Mouse (Mus musculus) liver, adult 2 months (tissue): ENCODE measurements around the gene Tspan6. TPM values are rescaled to one million over a fixed set of nuclear protein-coding genes. Genes with fewer than 3 reads are reported as not detected.

ENCODE experiments used
- DNase-seq: peaks from one replicate; pipeline ENCODE4 v3.0.0-alpha.2; 2011; ENCODE audit warnings: low read depth, low spot score; ENCODE audit errors: extremely low read depth
- H3K27ac ChIP-seq: fragments of 200-500 bp; replicated peaks from 2 replicates; pipeline ENCODE4 v1.5.1; 2012; ENCODE audit warnings: low read depth, mild to moderate bottlenecking, control low read depth, inconsistent platforms, low read length; ENCODE audit not compliant: insufficient read depth
- H3K27me3 ChIP-seq: fragments of 200-500 bp; 2 replicates; pipeline ENCODE4 v1.6.1; 2012; ENCODE audit warnings: mild to moderate bottlenecking, moderate library complexity, low read length, inconsistent platforms; ENCODE audit not compliant: control insufficient read depth, insufficient read depth
- H3K36me3 ChIP-seq: fragments of 200-500 bp; 2 replicates; pipeline ENCODE4 v1.6.1; 2012; ENCODE audit warnings: low read length, inconsistent platforms; ENCODE audit not compliant: control insufficient read depth, insufficient read depth
- H3K4me1 ChIP-seq: fragments of 200-500 bp; 2 replicates; pipeline ENCODE4 v1.6.1; 2011; ENCODE audit warnings: low read length; ENCODE audit not compliant: control insufficient read depth, insufficient read depth
- H3K4me3 ChIP-seq: fragments of 200-500 bp; 2 replicates; pipeline ENCODE4 v1.5.1; 2011; ENCODE audit warnings: low read depth, mild to moderate bottlenecking, control low read depth, low read length, moderate library complexity; ENCODE audit not compliant: insufficient read depth
- H3K79me2 ChIP-seq: fragments of 200-500 bp; 2 replicates; pipeline ENCODE4 v1.6.1; 2012; ENCODE audit warnings: inconsistent platforms, mild to moderate bottlenecking, low read length, moderate library complexity; ENCODE audit not compliant: control insufficient read depth, insufficient read depth
- H3K9ac ChIP-seq: fragments of 200-500 bp; 2 replicates; pipeline ENCODE4 v1.6.1; 2012; ENCODE audit warnings: low read depth, mild to moderate bottlenecking, control low read depth, inconsistent platforms, low read length
- CTCF ChIP-seq: fragments of 200-500 bp; IDR thresholded peaks from 2 replicates; pipeline ENCODE4 v1.5.1; 2011; ENCODE audit warnings: low read depth, low read length, control low read depth
- POLR2A ChIP-seq: fragments of 200-500 bp; IDR thresholded peaks from 2 replicates; pipeline ENCODE4 v1.6.1; 2011; ENCODE audit warnings: low read length, control low read depth; ENCODE audit not compliant: insufficient read depth; ENCODE audit errors: extremely low read depth
- WGBS: fragments of 180-500 bp; shearing (Covaris S2); methylation state at CpG from one replicate; pipeline ENCODE4 v1.1.7; 2018; 5-methylcytosine and 5-hydroxymethylcytosine counted together
- polyA plus RNA-seq: library from polyadenylated mRNA; depleted of rRNA; stranded (reverse); fragments of >200 nt; gene quantifications from 2 replicates; pipeline ENCODE4 v1.2.3, GENCODE M21; 2012; rRNA removed
- total RNA-seq: library from RNA; depleted of rRNA; stranded (reverse); fragments of >200 nt; gene quantifications from 2 replicates; pipeline ENCODE4 v1.2.3, GENCODE M21; 2014; rRNA removed

Gene Tspan6
- total RNA-seq (0.65 and 1.1 TPM in 2 replicates), polyA plus RNA-seq (0.15 and 0.20 TPM in 2 replicates)

- Histone ChIP-seq H3K4me1 (0 out of 2 replicates have a peak, but pooled peaks cover 2% of the 10 kb centered on the region), H3K4me3 (peak within 1 kb of the TSS; percentile 48), H3K27me3 (no peaks in the 10 kb centered on the region), H3K9ac (peak within 1 kb of the TSS; percentile 71; the same call in 1 of the 2 replicates), H3K36me3 (no peaks in the 10 kb centered on the region), H3K27ac (no peak within 1 kb of the TSS), H3K79me2 (no peaks in the 10 kb centered on the region)
- WGBS: 2% methylated on average over 32 of the region's 33 CpGs
- no peak for TF ChIP-seq POLR2A
- TF ChIP-seq CTCF: peak; percentile 4; the same call in 1 of the 2 replicates
- peak; percentile 23 for DNase-seq
Measured at GRCm38 (mm10) chrX:133898014-133898542, at the start of gene Tspan6. Tspan6 (minus strand) TSS chrX:133898429.

GRCm38 (mm10) chrX:133947427-133947826 lies 49.2 kb upstream of the Tspan6 start:
- H3K4me3 ChIP-seq: no peak overlapping the region
- DNase-seq: peak; percentile 57

GRCm38 (mm10) chrX:133939561-133939960 lies 41.3 kb upstream of the Tspan6 start:
- WGBS: 43% methylated on average over 1 of the region's 1 CpGs
- Histone ChIP-seq H3K4me1 (no peaks in the 10 kb centered on the region), H3K79me2 (no peaks in the 10 kb centered on the region), H3K36me3 (no peaks in the 10 kb centered on the region), H3K27ac (no peak overlapping the region), H3K4me3 (no peak overlapping the region), H3K27me3 (no peaks in the 10 kb centered on the region), H3K9ac (no peak overlapping the region)
- TF ChIP-seq CTCF (no peak), POLR2A (no peak)
- DNase-seq: no peak

More at GRCm38 (mm10) chrX:133947427-133947826, 49.2 kb upstream of the Tspan6 start:
- WGBS: 31% methylated on average over 3 of the region's 3 CpGs
- Histone ChIP-seq H3K36me3 (no peaks in the 10 kb centered on the region; the same call in 1 of the 2 replicates), H3K79me2 (no peaks in the 10 kb centered on the region), H3K27ac (no peak overlapping the region), H3K9ac (no peak overlapping the region), H3K27me3 (no peaks in the 10 kb centered on the region), H3K4me1 (no peaks in the 10 kb centered on the region)
- peak; percentile 69 for TF ChIP-seq CTCF
- TF ChIP-seq POLR2A: no peak

GRCm38 (mm10) chrX:133936605-133937225 lies 38.5 kb upstream of the Tspan6 start:
- Histone ChIP-seq H3K27ac (no peak overlapping the region), H3K27me3 (no peaks in the 10 kb centered on the region), H3K4me3 (no peak overlapping the region), H3K79me2 (no peaks in the 10 kb centered on the region), H3K9ac (no peak overlapping the region), H3K4me1 (no peaks in the 10 kb centered on the region), H3K36me3 (no peaks in the 10 kb centered on the region)
- no peak for DNase-seq
- WGBS: 85% methylated on average over 4 of the region's 4 CpGs
- no peak for TF ChIP-seq POLR2A
- no peak for TF ChIP-seq CTCF

- H3K4me1 ChIP-seq: no peaks in the 10 kb centered on the region
- no peaks in the 10 kb centered on the region for H3K36me3 ChIP-seq
- no peak overlapping the region for H3K9ac ChIP-seq
- 44% methylated on average over 12 of the region's 12 CpGs for WGBS
- no peaks in the 10 kb centered on the region for H3K79me2 ChIP-seq
- no peaks in the 10 kb centered on the region for H3K27me3 ChIP-seq
- DNase-seq: peak; percentile 53
- H3K27ac ChIP-seq: no peak overlapping the region
- H3K4me3 ChIP-seq: no peak overlapping the region
- no peak for TF ChIP-seq POLR2A
- no peak for TF ChIP-seq CTCF
Measured at GRCm38 (mm10) chrX:133931302-133932013, 33.2 kb upstream of the Tspan6 start.
